Mouse (Mus musculus): Measurements from ENCODE around the gene Smoc2. TPM values are rescaled to one million over a fixed set of nuclear protein-coding genes. Genes with fewer than 3 reads are reported as not detected.

Smoc2 gene
- total RNA-seq (2023), result not detected

GRCm38 (mm10) chr17:14279177-14279965 lies at the start of gene Smoc2:
Smoc2 (plus strand) TSS chr17:14279506.

Other genes starting within 250 kb of the Smoc2 start
- gene Gm7358, start 220.0 kb upstream of the Smoc2 start, total RNA-seq (2023), result not detected
- 0.29 TPM for gene Dact2, start 75.2 kb upstream of the Smoc2 start, total RNA-seq (2023)

Measured in CD4-positive naive resting alpha-beta T cell, adult 76 days (primary cell).